7 mouse cellular contexts compared by ENCODE assay signal in the genomic region with DNA sequence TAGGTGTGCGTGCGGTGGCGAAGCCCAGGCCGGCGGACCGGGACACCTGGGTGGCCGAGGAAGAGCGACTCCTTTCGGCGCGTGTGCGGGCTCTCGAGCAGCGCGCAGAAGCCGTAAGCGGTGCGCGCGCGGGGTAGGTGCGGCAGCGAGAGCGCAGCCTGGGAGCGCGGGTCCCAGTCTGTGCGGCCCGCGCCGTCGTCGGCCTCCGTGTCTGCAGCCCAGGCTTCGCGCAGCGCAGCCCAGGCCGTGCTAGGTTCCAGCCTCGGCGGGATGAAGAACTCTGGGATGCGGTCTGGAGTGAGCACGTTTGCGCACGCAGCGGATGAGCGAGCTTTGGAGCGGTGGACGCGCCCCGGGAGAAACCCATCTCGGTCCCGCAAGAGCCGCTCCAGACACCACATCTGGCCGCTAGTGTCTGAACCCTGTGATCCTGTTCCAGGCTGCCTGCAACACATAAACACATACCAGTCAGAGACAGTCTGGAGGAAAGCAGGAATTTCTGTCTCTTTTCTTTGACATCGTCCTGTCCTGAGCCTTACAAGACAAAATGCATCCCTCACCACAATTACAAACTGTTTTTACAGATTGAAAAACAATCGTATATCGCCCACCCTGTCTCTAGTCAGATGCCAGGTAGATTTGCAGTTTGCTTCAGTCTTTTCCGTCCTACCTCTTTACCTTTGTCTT. TPM values are rescaled to one million over a fixed set of nuclear protein-coding genes. Genes with fewer than 3 reads are reported as not detected.
DNase-seq lines count a peak whose midpoint lies in the region; ATAC-seq and TF ChIP-seq lines count a peak whose summit lies in the region.

No protein-coding gene starts in this region.

- H3K9ac ChIP-seq in forebrain, embryonic 14.5 days (ENCODE audit: low read length), result peak overlapping the region; percentile 56
- peak overlapping the region; percentile 58 for H3K9ac ChIP-seq in limb, embryonic 14.5 days (ENCODE audit: low read depth, low read length, severe bottlenecking)
- H3K9ac ChIP-seq in neural tube, embryonic 11.5 days (ENCODE audit: low read length), result peak overlapping the region; percentile 42

- H3K4me1 ChIP-seq in forebrain, embryonic 14.5 days (ENCODE audit: control insufficient read depth, insufficient read depth, low read length), result 0 out of 2 replicates have a peak, but pooled peaks cover 3% of the 10 kb centered on the region
- peaks cover 6% of the 10 kb centered on the region; the same call in 1 of the 2 replicates for H3K4me1 ChIP-seq in limb, embryonic 14.5 days (ENCODE audit: control insufficient read depth, insufficient read depth, low read length)
- peaks cover 4% of the 10 kb centered on the region; the same call in 1 of the 2 replicates for H3K4me1 ChIP-seq in neural tube, embryonic 11.5 days (ENCODE audit: control insufficient read depth, insufficient read depth, low read length)

- peak overlapping the region; percentile 67 for H3K4me2 ChIP-seq in forebrain, embryonic 14.5 days (ENCODE audit: low read length)
- H3K4me2 ChIP-seq in limb, embryonic 14.5 days (replicated peaks; ENCODE audit: low read depth, low read length, severe bottlenecking), result peak overlapping the region; percentile 88
- H3K4me2 ChIP-seq in neural tube, embryonic 11.5 days (ENCODE audit: low read depth), result peak overlapping the region; percentile 54

- TF ChIP-seq POLR2A in brain, embryonic 14.5 days (IDR thresholded peaks at IDR 0.05; ENCODE audit: borderline replicate concordance, extremely low read depth, insufficient read depth, insufficient read length, poor library complexity, severe bottlenecking), result no peak
- TF ChIP-seq POLR2A in limb, embryonic 14.5 days (IDR thresholded peaks at IDR 0.05; ENCODE audit: borderline replicate concordance, extremely low read depth, insufficient read depth, insufficient read length), result no peak

- no peaks in the 10 kb centered on the region for H3K36me3 ChIP-seq in forebrain, embryonic 14.5 days (ENCODE audit: control insufficient read depth, insufficient read depth, low read length)
- no peaks in the 10 kb centered on the region for H3K36me3 ChIP-seq in limb, embryonic 14.5 days (ENCODE audit: control insufficient read depth, insufficient read depth, low read length)
- H3K36me3 ChIP-seq in neural tube, embryonic 11.5 days (ENCODE audit: control insufficient read depth, insufficient read depth, low read length), result no peaks in the 10 kb centered on the region

- peak overlapping the region; percentile 48 for H3K4me3 ChIP-seq in forebrain, embryonic 14.5 days (ENCODE audit: low read depth, low read length)
- peak overlapping the region; percentile 56 for H3K4me3 ChIP-seq in limb, embryonic 14.5 days (replicated peaks; ENCODE audit: low read length)
- peak overlapping the region; percentile 45 for H3K4me3 ChIP-seq in neural tube, embryonic 11.5 days (ENCODE audit: low read depth, low read length)

- peak; percentile 38 for DNase-seq in kidney, postnatal 10 days
- DNase-seq in kidney, adult 8-10 months, result no peak
- DNase-seq in brain, embryonic 14.5 days (ENCODE audit: low read depth), result peak; percentile 65
- DNase-seq in forebrain, embryonic 14.5 days (ENCODE audit: low spot score), result peak; percentile 59
- peak; percentile 20 for DNase-seq in limb, embryonic 14.5 days (ENCODE audit: low spot score)
- peak; percentile 51 for DNase-seq in neural tube, embryonic 11.5 days (ENCODE audit: low spot score)
- DNase-seq in right cerebral cortex, postnatal 25 days, result no peak

- 2% methylated on average over 48 of the region's 57 CpGs for WGBS in forebrain, embryonic 14.5 days
- under 1% methylated on average over 50 of the region's 57 CpGs for WGBS in limb, embryonic 14.5 days
- under 1% methylated on average over 48 of the region's 57 CpGs for WGBS in neural tube, embryonic 11.5 days

- H3K27ac ChIP-seq in forebrain, embryonic 14.5 days (ENCODE audit: low read depth, low read length), result no peak overlapping the region
- H3K27ac ChIP-seq in limb, embryonic 14.5 days (replicated peaks; ENCODE audit: low read depth, low read length), result no peak overlapping the region
- no peak overlapping the region for H3K27ac ChIP-seq in neural tube, embryonic 11.5 days (ENCODE audit: low read depth, low read length)

- no peaks in the 10 kb centered on the region for H3K9me3 ChIP-seq in forebrain, embryonic 14.5 days (replicated peaks; ENCODE audit: control insufficient read depth, low read length)
- H3K9me3 ChIP-seq in limb, embryonic 14.5 days (ENCODE audit: control insufficient read depth, low read length), result no peaks in the 10 kb centered on the region
- H3K9me3 ChIP-seq in neural tube, embryonic 11.5 days (ENCODE audit: control insufficient read depth, low read length), result no peaks in the 10 kb centered on the region

- H3K27me3 ChIP-seq in forebrain, embryonic 14.5 days (replicated peaks; ENCODE audit: control insufficient read depth, insufficient read depth, low read length), result peaks cover 45% of the 10 kb centered on the region
- H3K27me3 ChIP-seq in limb, embryonic 14.5 days (ENCODE audit: control insufficient read depth, insufficient read depth, low read length), result peaks cover 31% of the 10 kb centered on the region; the same call in 1 of the 2 replicates
- peaks cover 39% of the 10 kb centered on the region for H3K27me3 ChIP-seq in neural tube, embryonic 11.5 days (ENCODE audit: control insufficient read depth, insufficient read depth, low read length)

- peak; percentile 79 for ATAC-seq in forebrain, embryonic 14.5 days
- ATAC-seq in limb, embryonic 14.5 days (ENCODE audit: low FRiP score, low read depth), result peak; percentile 50
- 0 out of 2 replicates have a peak, but pooled peaks have one; percentile 23 for ATAC-seq in neural tube, embryonic 11.5 days (ENCODE audit: insufficient read depth, low FRiP score, low TSS enrichment)

- no peak for TF ChIP-seq CTCF in brain, embryonic 14.5 days (IDR thresholded peaks at IDR 0.05; ENCODE audit: borderline replicate concordance, extremely low read depth, insufficient read depth, insufficient read length)

RNA-seq across cellular contexts. Expression of a gene that starts 0.6 kb away (rescaled TPM):
- 0.42 and 0.52 TPM in 2 replicates for polyA plus RNA-seq in brain, embryonic 14.5 days (2012; rRNA removed)
- 0.24 TPM in 1 of 2 replicates, not detected in the other for polyA plus RNA-seq in forebrain, embryonic 14.5 days (2014; fragmentation: Nextera tagmentation; extraction: Ambion mirVana)
- polyA plus RNA-seq in limb, embryonic 14.5 days (2012; rRNA removed), result 1.3 and 2.9 TPM in 2 replicates
- 0.80 and 1.0 TPM in 2 replicates for polyA plus RNA-seq in limb, embryonic 14.5 days (2014; fragmentation: Nextera tagmentation; extraction: Ambion mirVana)
- polyA plus RNA-seq in neural tube, embryonic 11.5 days (2014; fragmentation: Nextera tagmentation; extraction: Ambion mirVana), result 0.28 TPM in 1 of 2 replicates, not detected in the other

RNA-seq across cellular contexts. Expression of a gene that starts 8.7 kb away (rescaled TPM):
- 19.2 and 20.7 TPM in 2 replicates for polyA plus RNA-seq in brain, embryonic 14.5 days (2012; rRNA removed)
- 8.3 and 10.5 TPM in 2 replicates for polyA plus RNA-seq in forebrain, embryonic 14.5 days (2014; fragmentation: Nextera tagmentation; extraction: Ambion mirVana)
- 6.2 and 7.4 TPM in 2 replicates for polyA plus RNA-seq in limb, embryonic 14.5 days (2012; rRNA removed)
- 3.8 and 4.0 TPM in 2 replicates for polyA plus RNA-seq in limb, embryonic 14.5 days (2014; fragmentation: Nextera tagmentation; extraction: Ambion mirVana)
- polyA plus RNA-seq in neural tube, embryonic 11.5 days (2014; fragmentation: Nextera tagmentation; extraction: Ambion mirVana), result 6.9 and 7.8 TPM in 2 replicates

Comparison
In these comparisons a context has a peak if more than half of its experiments do, and no peak if none do; other contexts are left out.
1. DNase-seq: peak in kidney, postnatal 10 days (single experiment), brain, embryonic 14.5 days (single experiment), forebrain, embryonic 14.5 days (single experiment), limb, embryonic 14.5 days (single experiment) and neural tube, embryonic 11.5 days (single experiment); none in kidney, adult 8-10 months (0 of 2) and right cerebral cortex, postnatal 25 days (single experiment).
2. ATAC-seq: peak in every context shown above with its lines; median percentile 79 in forebrain, embryonic 14.5 days; 50 in limb, embryonic 14.5 days; 23 in neural tube, embryonic 11.5 days.
3. Peak in every context shown above with its lines, with median percentiles within 50 percentile points of each other: H3K4me2 ChIP-seq, H3K4me3 ChIP-seq and H3K9ac ChIP-seq.